Mouse (Mus musculus): ENCODE results near the gene Enah.

Enah gene

DNA sequence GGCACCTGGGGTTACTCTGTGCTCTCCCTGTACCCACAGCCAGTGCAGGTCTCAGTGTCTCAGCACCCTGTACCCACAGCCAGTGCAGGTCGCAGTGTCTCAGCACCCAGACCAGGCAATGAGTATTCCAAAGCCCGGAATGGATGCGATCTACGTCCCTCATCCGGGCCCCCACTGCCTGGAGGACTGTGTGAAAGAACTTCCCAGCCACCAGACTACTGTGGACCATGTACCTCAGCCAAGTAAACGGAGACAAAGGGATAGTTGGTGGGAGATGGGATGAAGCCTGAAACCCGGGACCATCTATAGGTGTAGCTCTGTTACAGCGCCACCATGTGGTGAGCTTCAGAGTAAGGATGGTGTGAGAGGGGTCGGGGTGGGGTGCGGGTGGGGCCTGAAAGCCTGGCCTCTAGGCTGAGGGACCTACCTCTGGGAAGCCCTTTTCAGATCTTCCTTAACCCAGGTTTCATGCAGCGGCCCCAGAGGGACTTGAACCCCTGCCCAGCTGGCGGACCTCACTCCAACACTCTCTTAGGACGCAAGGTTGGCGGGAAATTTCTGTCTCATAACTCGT, 139.0 kb downstream of the Enah start:
- DNase-seq (ENCODE audit: low spot score in 2 of 2), result no peak

DNA sequence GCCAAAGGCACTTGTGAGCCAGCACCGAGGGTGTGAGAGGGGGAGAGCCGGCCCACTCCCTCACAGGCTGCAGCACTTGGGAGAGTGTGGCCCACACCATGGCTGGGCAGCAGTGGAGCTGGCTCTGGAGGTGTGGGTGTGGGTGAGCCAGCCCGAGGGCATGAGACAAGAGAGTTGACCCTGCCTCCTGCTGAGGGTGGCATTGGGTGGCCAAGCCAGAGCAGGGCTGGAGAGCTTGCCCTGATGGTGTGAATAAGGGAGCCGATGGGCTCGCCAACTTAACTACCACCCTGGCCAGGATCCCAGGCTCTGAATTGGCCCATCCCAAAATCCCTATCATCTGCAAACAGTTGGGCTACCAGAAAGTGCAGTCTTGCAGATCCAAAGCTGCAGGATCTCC, 141.4 kb downstream of the Enah start:
- no peak for DNase-seq (ENCODE audit: low spot score in 2 of 2)

DNA sequence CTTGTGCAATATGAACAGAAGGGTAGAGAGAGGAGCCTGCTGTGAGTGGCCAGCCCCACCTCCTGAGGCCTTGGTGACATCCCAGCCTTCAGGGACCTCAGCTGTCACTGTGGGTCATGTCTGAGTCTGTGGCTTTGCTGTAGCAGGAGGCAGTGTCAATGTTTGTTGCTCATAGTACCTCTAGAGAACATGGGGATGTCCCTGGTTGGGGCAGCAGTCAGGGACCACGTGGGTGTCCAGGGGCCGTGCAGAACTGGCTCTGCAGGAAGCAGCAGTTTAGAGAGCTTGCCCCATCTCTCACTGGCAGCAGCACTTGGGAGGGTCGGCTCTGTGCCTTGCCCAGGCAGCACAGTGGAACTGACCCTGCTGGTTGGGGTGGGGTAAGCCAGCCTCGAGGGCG, 142.7 kb downstream of the Enah start:
- DNase-seq (ENCODE audit: low spot score in 2 of 2), result no peak

DNA sequence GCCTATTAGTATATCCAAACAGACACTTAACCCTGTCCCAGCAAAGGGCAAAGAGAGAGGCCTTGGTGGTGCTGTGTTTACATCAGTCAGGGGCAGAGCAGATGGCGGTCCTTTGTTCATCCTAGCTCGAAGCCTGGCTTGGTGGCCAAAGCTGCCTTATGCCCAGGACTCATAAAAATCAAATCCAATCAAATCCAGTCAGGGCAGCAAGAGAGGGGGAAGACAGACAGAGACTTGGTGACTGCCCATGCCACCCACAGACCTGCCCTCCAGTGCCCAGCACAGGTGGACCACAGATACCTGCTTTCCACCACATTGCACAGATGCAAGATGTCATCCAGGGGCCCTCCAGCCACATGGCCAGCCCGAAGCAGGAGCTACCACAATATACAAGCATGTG, 143.1 kb downstream of the Enah start:
- DNase-seq (ENCODE audit: low spot score in 2 of 2), result no peak

DNA sequence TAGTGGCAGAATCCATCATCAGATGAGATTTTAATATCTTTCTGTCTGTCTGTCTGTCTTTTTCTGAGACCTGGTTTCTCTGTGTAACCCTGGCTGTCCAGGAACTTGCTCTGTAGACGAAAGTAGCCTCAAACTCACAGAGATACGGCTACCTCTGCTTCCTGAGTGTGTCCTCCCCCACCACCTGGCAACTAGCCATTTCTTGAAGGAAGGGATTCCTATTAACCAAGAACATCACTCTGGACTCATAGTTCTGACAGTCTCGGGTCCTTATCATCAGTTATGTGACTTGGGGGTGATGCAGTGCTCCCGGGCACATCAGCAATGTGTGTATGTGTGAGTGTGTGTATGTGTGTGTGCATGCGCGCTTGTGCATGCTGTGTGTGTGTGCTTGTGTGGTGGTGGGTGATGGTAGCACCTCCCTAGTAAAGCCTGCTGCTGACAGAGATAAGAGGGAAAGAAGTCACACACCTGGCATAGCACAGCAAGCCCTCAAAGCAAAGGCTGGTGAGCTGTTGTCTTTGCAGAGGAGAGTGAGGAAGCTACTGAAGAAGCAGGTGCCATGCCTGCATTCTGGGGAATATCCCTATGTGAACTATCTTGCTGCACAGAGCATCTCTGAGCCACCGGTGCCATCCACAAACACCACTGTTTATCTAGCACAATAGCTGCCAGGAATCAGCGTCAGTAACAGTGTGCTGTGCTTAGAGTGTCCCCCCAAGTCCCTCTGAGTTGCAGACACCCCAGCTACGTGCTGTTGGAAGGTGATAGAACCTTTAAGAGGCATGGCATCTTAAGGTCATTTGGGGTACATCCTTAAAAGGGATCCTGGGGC, 146.5 kb downstream of the Enah start:
- DNase-seq (ENCODE audit: low spot score in 2 of 2), result no peak

DNA sequence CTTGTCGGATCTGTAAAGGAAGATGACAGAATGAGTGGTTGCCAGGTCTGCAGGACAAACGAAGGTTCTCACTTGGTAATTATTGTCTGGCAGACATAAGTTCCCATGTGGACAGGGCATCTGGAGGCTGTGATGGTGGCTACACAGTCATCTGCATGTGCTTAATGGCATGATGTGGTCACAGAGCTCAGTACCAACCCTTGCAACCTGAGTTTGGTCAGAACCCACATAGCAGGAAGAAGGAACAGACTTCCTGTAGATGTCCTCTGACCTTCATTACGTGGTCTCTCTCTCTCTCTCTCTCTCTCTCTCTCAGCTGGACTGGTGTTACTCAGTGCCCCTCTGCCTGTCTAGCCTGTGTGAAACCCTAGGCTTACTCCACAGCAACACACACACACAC, 147.2 kb downstream of the Enah start:
- no peak for DNase-seq (ENCODE audit: low spot score in 2 of 2)

DNA sequence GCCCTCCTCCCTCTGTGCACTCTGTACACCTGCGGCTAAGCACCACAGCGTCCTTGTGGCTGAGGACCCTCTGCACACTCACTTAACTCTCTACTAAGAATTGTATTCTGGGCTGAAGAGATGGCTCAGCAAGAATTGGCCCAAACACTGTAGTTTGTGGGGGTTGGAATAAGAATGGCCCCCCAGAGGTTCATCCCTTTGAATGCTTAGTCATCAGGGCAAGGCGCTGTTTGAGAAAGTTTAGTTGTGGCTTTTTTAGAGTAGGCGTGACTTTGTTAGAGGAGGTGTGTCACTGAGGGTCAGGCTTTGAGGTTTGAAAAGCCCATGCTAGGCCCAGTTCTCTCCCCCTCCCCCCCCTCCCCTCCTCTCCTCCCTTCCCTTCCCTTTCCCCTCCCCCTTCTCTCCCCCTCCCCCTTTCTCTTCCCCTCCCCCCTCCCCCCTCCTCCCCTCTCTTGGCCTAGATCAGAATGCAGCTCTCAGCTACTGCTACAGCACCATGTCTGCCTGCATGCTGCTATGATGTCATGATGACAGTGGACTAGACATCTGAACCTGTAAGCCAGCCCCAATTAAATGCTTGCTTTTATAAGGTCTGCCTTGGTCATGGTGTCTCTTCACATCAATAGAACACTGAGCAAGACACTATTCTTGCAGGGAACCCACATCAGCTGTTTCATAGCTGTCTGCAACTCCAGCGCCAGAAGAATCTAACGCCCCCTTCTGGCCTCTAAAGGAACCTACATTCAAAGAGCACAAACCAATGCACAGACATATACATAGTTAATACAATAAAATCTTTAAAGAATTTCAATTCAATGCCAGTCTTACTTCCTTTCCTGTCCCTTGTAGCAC, 153.1 kb downstream of the Enah start:
- no peak for DNase-seq (ENCODE audit: low spot score in 2 of 2)

DNA sequence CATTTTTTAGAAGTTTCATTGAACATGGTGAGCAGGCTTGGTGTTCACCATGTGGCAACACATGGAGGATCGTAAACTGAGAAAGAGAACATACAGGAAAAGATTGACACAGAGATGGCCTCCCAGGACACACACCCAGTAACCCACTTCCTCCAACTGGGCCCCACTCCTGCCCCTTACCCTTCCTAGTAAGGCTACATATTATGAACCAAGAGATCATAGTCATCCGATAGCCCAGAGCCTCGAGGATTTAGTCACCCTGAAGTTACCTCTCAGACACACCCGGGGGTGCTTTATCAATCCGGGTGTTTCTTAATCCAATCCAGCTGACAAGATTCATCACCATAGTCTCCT, 153.9 kb downstream of the Enah start:
- DNase-seq (ENCODE audit: low spot score in 2 of 2), result no peak

DNA sequence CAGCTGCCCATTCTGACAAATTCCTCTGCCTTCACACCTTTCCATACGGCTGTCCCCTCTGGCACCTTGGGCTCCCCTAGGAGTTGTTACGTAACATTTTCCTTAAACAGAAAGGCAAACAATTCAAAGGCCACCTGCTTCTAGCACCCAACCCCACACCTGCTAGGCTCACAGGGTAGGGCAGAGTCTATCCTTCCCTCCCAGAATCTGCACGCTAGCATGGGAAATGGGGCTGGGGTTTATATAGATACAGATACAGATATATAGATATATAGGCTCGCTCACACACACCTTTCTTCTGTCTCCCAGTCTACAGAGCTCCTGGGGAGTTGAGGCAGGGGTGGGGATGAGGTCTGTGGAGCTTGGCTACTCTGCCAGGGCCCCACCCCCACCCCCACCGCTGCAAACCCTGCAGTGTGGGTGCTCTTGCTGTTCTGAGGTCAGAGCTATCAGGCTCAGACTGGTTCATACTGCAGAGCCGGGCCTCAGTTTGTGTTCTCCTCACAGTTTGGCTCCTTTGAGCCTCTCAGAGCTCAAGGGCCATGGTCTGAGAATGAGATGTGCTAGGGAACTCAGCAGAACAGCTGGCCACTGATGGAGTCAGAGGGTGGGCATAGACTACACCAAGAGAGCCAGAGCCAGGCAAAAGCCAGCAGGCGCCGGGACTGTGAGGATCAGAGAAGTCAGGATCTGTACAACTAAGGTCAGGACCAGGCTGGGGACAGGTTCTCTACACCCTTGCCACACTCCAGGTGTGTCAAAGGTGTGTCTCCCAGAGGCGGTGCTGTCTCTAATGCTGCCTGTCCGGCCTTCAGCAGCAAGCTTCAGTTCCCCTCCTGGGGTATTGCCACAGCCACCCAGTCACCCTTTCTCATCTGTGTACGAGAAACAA, 154.6 kb downstream of the Enah start:
- DNase-seq (ENCODE audit: low spot score in 2 of 2), result no peak

DNA sequence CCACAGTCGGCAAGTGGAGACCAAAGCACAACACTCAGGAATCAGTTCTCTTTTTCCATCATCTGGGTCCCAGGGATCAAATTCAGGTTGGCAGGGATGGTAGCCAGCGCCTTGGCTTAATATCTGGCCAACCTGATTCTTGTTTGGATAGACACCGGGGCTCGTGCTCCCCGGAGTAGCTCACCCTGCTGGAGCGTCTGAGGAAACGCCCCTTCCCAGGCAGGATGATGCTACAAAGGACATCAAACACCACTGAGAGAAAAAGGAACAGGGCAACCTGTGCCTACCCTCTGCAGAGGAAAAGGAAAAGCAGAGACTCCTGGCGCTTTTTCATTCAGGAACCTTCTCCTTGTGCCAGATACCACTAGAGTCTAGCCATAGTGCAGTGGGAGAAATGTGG, 156.4 kb downstream of the Enah start:
- no peak for DNase-seq (ENCODE audit: low spot score in 2 of 2)

DNA sequence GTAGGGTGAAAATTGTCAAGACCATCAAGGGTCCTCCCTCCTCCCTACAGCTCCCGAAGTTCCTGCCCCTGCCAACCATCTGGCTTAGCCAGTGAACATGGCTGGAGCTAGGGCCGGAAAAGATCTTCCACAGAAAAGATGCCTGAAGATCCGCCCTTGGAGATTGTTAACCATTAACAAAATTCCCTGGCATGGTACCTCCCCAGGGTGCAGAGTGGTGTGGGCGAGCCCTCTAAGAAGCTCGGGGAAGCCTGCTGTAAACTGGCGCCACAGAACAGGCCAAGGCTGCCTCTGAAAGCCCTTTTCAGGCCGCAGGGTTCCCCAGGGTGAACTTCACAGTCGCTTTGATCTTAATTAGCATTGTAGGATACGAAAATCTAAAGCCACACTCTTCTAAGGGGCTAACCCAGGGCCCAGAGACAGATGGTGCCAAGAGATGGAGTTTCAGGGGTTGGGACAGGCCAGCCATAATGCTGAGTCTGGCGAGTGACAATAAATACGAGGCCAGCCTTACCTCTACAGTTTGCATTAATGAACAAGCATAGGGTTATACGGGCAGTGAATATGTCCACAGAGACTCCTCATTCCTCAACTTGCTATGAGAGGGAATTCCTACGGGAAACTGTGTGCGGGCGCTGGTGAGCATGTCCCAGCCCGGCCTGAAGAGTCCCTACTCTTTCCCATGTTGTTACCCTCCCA, 157.0 kb downstream of the Enah start:
- no peak for DNase-seq (ENCODE audit: low spot score in 2 of 2)

DNA sequence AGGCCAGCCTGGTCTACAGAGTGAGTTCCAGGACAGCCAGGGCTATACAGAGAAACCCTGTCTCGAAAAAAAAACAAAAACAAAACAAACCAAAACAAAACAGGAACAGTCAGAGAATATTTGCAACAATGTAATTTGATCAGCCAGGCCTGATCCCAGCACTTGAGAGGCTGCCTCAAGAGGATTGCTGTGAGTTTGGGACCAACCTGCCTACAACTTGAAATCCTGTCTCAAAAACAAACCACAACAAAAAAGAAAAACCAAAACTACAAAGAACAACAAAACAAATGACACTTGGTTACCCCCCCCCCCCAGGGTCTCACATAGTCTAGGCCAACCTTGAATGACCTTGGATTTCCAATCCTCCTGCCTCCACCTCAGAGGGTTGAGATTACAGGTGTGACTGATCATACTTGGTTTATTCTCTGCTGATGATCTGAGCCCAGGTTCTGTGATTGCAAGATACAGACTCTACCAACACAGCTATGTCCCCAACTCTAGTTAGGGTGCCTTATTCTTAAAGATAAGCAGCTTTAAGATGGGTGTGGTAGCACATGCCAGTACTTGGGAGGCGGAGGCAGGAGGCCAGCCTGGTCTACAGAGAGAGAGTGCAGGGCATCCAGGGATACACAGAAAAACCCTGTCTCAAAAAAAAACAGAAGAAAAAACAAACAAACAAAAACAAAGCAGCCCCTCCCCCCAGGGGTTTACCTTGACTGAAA, 158.4 kb downstream of the Enah start:
- DNase-seq (ENCODE audit: low spot score in 2 of 2), result no peak

DNA sequence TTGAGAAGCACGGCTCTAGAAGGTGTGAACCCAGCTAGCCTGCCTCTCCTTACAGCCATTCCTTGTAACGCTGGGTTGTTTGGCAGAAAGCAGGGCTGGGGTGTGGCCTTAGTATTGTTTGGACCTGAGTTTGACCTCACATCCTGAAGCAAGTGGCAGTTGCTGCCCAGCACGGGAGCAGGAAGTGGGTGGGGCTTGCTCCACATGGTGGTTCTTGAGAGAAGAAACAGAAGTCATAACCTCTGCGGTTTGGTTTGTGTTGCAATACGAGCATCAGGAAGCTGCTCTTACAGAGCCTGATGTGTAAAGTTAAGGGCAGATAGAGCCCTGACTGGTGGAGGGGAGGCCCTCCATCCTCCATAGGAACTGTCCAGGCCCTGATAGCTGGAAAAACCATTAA, 159.1 kb downstream of the Enah start:
- no peak for DNase-seq (ENCODE audit: low spot score in 2 of 2)

DNA sequence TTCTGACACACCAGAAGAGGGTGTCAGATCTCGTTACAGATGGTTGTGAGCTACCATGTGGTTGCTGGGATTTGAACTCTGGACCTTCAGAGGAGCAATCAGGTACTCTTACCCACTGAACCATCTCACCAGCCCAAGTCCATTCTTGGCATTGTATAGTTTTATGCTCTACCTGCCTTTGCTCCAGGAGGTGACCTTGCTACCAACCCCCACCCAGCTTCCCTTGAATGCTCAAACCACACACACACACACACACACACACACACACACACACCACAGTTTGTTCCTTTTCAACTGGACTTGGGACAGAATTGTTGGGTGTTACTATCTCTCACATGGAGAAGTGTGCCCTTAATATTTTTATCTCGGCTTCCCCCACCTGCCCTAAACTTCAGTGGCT, 163.5 kb downstream of the Enah start:
- no peak for DNase-seq (ENCODE audit: low spot score in 2 of 2)

DNA sequence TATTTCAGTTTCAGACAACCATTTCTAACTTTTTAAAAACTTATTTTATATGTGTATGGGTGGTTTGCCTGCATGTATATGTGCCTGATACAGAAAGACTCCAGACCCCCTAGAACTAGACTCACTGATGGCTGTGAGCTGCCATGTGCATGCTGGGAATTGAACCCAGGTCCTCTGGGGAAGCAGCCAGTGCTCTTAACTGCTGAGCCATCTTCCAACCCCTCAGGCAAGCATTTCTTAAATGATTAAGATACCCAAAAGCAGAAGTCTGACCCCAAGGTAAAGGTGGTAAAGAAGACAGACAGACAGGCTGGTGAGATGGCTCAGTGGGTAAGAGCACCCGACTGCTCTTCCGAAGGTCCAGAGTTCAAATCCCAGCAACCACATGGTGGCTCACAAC, 165.0 kb downstream of the Enah start:
- no peak for DNase-seq (ENCODE audit: low spot score in 2 of 2)

DNA sequence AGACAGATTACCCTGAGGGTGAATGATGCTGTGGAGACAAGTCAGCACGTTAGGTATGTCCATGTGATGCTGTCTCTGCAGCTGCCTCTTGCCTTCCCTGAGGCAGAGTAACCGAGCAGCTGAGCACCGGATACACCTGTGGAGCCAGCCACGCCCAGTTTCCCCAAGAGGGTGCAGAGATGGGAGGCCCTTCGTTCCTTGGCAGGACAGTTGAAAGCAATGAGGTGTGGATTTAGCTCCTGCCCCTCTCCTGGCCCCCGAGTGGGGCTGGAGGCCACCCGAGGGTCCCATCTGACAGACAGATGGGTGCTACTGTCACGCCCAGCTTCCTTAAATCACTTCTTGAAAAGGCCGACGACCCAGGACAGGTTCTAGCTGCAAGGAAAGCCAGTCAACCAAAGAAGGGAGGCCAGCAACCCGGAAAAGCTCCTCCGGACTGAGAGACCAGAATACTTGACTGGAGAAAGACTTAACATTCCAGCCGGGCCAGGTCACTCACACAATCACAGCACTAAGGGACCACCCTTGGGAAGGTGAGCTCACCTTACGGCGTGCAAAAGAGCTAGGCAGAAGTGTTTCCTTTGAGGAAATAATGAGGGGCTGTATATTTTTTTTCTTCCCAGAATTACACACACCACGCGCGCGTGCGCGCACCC, 166.6 kb downstream of the Enah start:
- DNase-seq (ENCODE audit: low spot score in 2 of 2), result no peak

DNA sequence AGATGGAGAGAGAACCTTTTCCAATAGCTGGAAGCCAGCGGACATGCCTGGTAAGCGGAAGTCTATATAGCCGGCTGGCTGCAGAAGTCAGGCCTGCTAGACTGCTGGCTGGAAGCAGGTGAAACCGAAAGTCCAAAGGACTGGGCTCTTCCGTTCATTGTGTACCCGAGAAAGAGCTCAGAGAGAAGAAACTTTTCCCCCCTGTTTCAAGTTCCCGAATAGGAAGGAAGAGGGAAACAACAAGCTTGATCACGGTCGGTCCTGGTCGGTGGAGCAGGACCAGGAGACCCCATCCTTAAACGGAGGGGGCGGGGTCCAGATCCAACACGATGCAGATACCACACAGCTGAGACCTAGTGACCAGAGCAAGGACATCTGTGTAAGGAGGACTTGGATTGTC, 167.3 kb downstream of the Enah start:
- DNase-seq (ENCODE audit: low spot score in 2 of 2), result no peak

DNA sequence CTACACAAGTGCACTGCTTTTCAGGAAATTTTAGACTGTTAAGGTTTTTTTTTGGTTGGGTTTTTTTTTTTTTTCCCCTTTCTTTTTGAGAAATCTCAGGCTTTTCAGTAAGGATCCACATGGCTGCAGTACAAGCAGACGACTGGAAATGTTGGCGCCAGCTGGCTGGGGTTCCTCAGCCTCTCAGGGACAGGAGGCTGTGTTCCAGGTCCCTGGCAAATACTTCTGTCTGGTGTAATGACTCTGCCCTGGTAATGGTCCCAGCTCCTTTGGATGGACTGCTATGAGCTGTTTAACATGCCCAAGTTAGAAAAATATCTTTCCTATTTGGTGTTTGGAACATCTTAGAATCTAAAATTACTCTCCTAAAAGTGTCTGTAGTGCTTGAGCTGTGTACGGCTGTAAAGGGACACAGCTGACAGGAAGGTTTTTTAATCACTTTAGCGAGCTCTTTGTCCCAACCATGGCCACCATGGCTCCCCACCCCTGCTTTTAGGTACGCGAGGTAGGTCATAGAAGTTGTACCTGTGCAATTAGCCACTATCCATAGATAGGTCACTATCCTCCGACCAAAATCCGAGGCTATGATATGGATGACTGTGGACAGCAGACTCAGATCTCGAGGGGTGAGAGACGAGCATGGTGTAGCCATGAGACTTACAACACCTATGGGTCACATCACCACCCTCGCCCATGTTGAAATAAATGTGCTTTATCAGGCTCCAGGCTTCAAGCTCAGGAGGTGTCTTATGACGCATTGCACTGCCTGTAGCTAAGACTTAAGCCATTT, 168.1 kb downstream of the Enah start:
- peak; percentile 39 to 48 for DNase-seq (ENCODE audit: low spot score in 2 of 2)

DNA sequence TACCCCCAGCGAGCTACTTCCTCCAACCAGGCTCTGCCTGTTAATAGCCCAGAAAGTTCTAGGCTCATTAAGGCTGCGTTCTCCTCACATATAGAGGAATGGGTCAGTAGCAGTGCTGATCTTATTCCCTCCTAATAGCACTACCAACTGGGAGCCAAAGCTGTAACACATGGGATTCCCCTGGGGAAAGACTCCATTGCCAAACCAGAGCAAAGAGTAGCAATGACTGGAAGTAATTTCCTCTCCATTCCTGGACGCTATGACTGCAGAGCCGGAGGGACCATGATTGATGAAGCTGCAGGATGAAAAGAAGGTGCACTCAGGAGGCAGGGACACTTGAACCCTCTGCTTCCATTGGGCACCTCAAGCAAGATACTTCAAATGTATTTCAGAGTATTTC, 169.3 kb downstream of the Enah start:
- no peak for DNase-seq (ENCODE audit: low spot score in 2 of 2)

Data from right cerebral cortex, postnatal 36 days (tissue).